Mouse (Mus musculus) left cerebral cortex, adult 9 months (tissue): ENCODE measurements at regions not wholly inside any gene's neighbourhood (a gene's known extent, or its start where the extent isn't known, plus 50 kb on each side); places are given as distances from the start of the nearest gene placed in this dataset.

Source experiments
- DNase-seq, 2 experiments: peaks; one replicate each; pipeline ENCODE4 v3.0.0; 2022; ENCODE audit warnings: low spot score in 2 of 2

GRCm38 (mm10) chr16:54770871-54771270 is 526.9 kb downstream of the Zpld1 start:
- DNase-seq, result no peak

GRCm38 (mm10) chr16:54744188-54744587 is 553.6 kb downstream of the Zpld1 start:
- DNase-seq, result no peak

GRCm38 (mm10) chr16:54733516-54733915 is 564.3 kb downstream of the Zpld1 start:
- DNase-seq, result no peak

- DNase-seq, result no peak
Observed at GRCm38 (mm10) chr16:54707880-54708279, 589.9 kb downstream of the Zpld1 start.

GRCm38 (mm10) chr16:54682815-54683214 is 615.0 kb downstream of the Zpld1 start:
- DNase-seq, result no peak

- no peak for DNase-seq
Observed at GRCm38 (mm10) chr16:54648728-54649525, 648.9 kb downstream of the Zpld1 start.

- DNase-seq, result no peak
Observed at GRCm38 (mm10) chr16:54647821-54648220, 650.0 kb downstream of the Zpld1 start.

GRCm38 (mm10) chr16:54646252-54646651 is 651.5 kb downstream of the Zpld1 start:
- DNase-seq, result peak; percentile 8 to 13

GRCm38 (mm10) chr16:54629183-54629582 is 668.6 kb downstream of the Zpld1 start:
- no peak for DNase-seq

- DNase-seq, result peak; percentile 38 to 54
Observed at GRCm38 (mm10) chr16:54592643-54593042, 705.1 kb downstream of the Zpld1 start.
